Mouse (Mus musculus) midbrain, postnatal 0 days (tissue): ENCODE results near the gene Stx2. TPM values are rescaled to one million over a fixed set of nuclear protein-coding genes. Genes with fewer than 3 reads are reported as not detected.

Source experiments
- ATAC-seq: fragments of 200-750 bp; cut with Nextera tagmentation; 2 replicates; pipeline ENCODE4 v1.8.0; 2017; ENCODE audit warnings: moderate number of reproducible peaks, mild to moderate bottlenecking, moderate TSS enrichment, moderate library complexity; ENCODE audit not compliant: low FRiP score
- DNase-seq: peaks from one replicate; pipeline ENCODE4 v3.0.0-alpha.2; 2015; ENCODE audit warnings: low spot score
- H3K27ac ChIP-seq: fragments of 300-500 bp; sonication (generic); 2 replicates; pipeline ENCODE4 v1.5.1; 2014; ENCODE audit warnings: low read depth, mild to moderate bottlenecking, low read length, mixed read lengths
- H3K27me3 ChIP-seq: fragments of 300-500 bp; sonication (generic); 2 replicates; pipeline ENCODE4 v1.6.1; 2014; ENCODE audit warnings: low read length, control low read depth, mixed read lengths; ENCODE audit not compliant: insufficient read depth
- H3K36me3 ChIP-seq: fragments of 300-500 bp; sonication (generic); 2 replicates; pipeline ENCODE4 v1.6.1; 2014; ENCODE audit warnings: low read length, control low read depth, mixed read lengths; ENCODE audit not compliant: insufficient read depth
- H3K4me1 ChIP-seq: fragments of 300-500 bp; sonication (generic); 2 replicates; pipeline ENCODE4 v1.6.1; 2014; ENCODE audit warnings: mild to moderate bottlenecking, control low read depth, antibody characterized with exemption, low read length, mixed read lengths; ENCODE audit not compliant: insufficient read depth
- H3K4me2 ChIP-seq: fragments of 300-500 bp; sonication (generic); 2 replicates; pipeline ENCODE4 v1.6.1; 2014; ENCODE audit warnings: low read depth, mild to moderate bottlenecking, low read length, mixed read lengths; ENCODE audit not compliant: poor library complexity, severe bottlenecking
- H3K4me3 ChIP-seq: fragments of 300-500 bp; sonication (generic); 2 replicates; pipeline ENCODE4 v1.5.1; 2014; ENCODE audit warnings: low read depth, mild to moderate bottlenecking, low read length, moderate library complexity
- H3K9ac ChIP-seq: fragments of 300-500 bp; sonication (generic); replicated peaks from 2 replicates; pipeline ENCODE4 v1.6.1; 2014; ENCODE audit warnings: mild to moderate bottlenecking, low read length, moderate library complexity, mixed read lengths; ENCODE audit not compliant: poor library complexity, severe bottlenecking
- H3K9me3 ChIP-seq: fragments of 300-500 bp; sonication (generic); 2 replicates; pipeline ENCODE4 v1.6.1; 2016; ENCODE audit warnings: low read length, control low read depth
- CTCF ChIP-seq: IDR thresholded peaks from 2 replicates; pipeline ENCODE4 v1.5.1; 2016; ENCODE audit warnings: antibody characterized with exemption, mild to moderate bottlenecking
- WGBS: fragments of 180-500 bp; shearing (Covaris S2); extraction: QIAGEN DNeasy Blood & Tissue Kit; methylation state at CpG from one replicate; pipeline ENCODE4 v1.1.7; 2014; 5-methylcytosine and 5-hydroxymethylcytosine counted together
- polyA plus RNA-seq: library from polyadenylated mRNA; unstranded; fragments of >200 nt; fragmentation: Nextera tagmentation; extraction: Ambion mirVana; gene quantifications from 2 replicates; pipeline ENCODE4 v1.2.1, GENCODE M21; 2015
- total RNA-seq: library from RNA; depleted of rRNA; stranded (reverse); fragments of >200 nt; gene quantifications from 2 replicates; pipeline ENCODE4 v1.2.3, GENCODE M21; 2014

Gene Stx2
- total and polyA plus RNA-seq, 2 experiments from 2014 or later, result 11.9 to 15.5 TPM

- no peak for ATAC-seq
- H3K4me2 ChIP-seq, result no peak overlapping the region
- no peaks in the 10 kb centered on the region for H3K9me3 ChIP-seq
- TF ChIP-seq CTCF, result no peak
- no peak overlapping the region for H3K27ac ChIP-seq
- DNase-seq, result no peak
- H3K9ac ChIP-seq, result no peak overlapping the region
- WGBS, result 45% methylated on average over 8 of the region's 8 CpGs
- no peak overlapping the region for H3K4me3 ChIP-seq
- no peaks in the 10 kb centered on the region for H3K27me3 ChIP-seq
- H3K36me3 ChIP-seq, result peaks cover 9% of the 10 kb centered on the region; the same call in 1 of the 2 replicates
- no peaks in the 10 kb centered on the region; the same call in 1 of the 2 replicates for H3K4me1 ChIP-seq
Measured at GRCm38 (mm10) chr5:129000706-129001468, 7.5 kb downstream of the Stx2 start.

GRCm38 (mm10) chr5:128987141-128987954 is 21.0 kb downstream of the Stx2 start:
- H3K9ac ChIP-seq, result no peak overlapping the region
- H3K4me3 ChIP-seq, result no peak overlapping the region
- TF ChIP-seq CTCF, result no peak
- no peaks in the 10 kb centered on the region for H3K4me1 ChIP-seq
- no peak overlapping the region for H3K27ac ChIP-seq
- WGBS, result 81% methylated on average over 19 of the region's 19 CpGs
- H3K4me2 ChIP-seq, result no peak overlapping the region
- DNase-seq (peak; percentile 72), ATAC-seq (no peak)
- H3K9me3 ChIP-seq, result no peaks in the 10 kb centered on the region
- H3K36me3 ChIP-seq, result peaks cover 37% of the 10 kb centered on the region
- no peaks in the 10 kb centered on the region for H3K27me3 ChIP-seq

GRCm38 (mm10) chr5:128985946-128986345 is 22.4 kb downstream of the Stx2 start:
- H3K27ac ChIP-seq, result no peak overlapping the region
- H3K4me1 ChIP-seq, result no peaks in the 10 kb centered on the region
- no peak for DNase-seq
- ATAC-seq, result no peak
- no peak overlapping the region for H3K9ac ChIP-seq
- H3K27me3 ChIP-seq, result no peaks in the 10 kb centered on the region
- WGBS, result 76% methylated on average over 13 of the region's 13 CpGs
- H3K36me3 ChIP-seq, result peaks cover 23% of the 10 kb centered on the region
- H3K9me3 ChIP-seq, result no peaks in the 10 kb centered on the region
- H3K4me3 ChIP-seq, result no peak overlapping the region
- TF ChIP-seq CTCF, result no peak
- no peak overlapping the region for H3K4me2 ChIP-seq

- ATAC-seq (no peak), DNase-seq (no peak)
- Histone ChIP-seq H3K9ac (no peak overlapping the region), H3K4me3 (no peak overlapping the region), H3K27ac (no peak overlapping the region), H3K9me3 (no peaks in the 10 kb centered on the region), H3K4me2 (no peak overlapping the region), H3K4me1 (no peaks in the 10 kb centered on the region), H3K27me3 (no peaks in the 10 kb centered on the region), H3K36me3 (peaks cover 15% of the 10 kb centered on the region)
- WGBS, result 88% methylated on average over 6 of the region's 6 CpGs
- no peak for TF ChIP-seq CTCF
Measured at GRCm38 (mm10) chr5:128984536-128984935, 23.8 kb downstream of the Stx2 start.

- Histone ChIP-seq H3K4me2 (no peak overlapping the region), H3K27ac (no peak overlapping the region), H3K9ac (0 out of 2 replicates have a peak overlapping the region, but pooled peaks have one; percentile 2), H3K9me3 (no peaks in the 10 kb centered on the region), H3K27me3 (no peaks in the 10 kb centered on the region), H3K4me1 (no peaks in the 10 kb centered on the region), H3K36me3 (peaks cover 11% of the 10 kb centered on the region; the same call in 1 of the 2 replicates), H3K4me3 (no peak overlapping the region)
- peak; percentile 96 for TF ChIP-seq CTCF
- ATAC-seq (peak; percentile 69), DNase-seq (peak; percentile 64)
- 24% methylated on average over 12 of the region's 12 CpGs for WGBS
Measured at GRCm38 (mm10) chr5:128981607-128982006, 26.8 kb downstream of the Stx2 start.

GRCm38 (mm10) chr5:128980857-128981256 is 27.5 kb downstream of the Stx2 start:
- DNase-seq, result no peak
- ATAC-seq, result no peak
- Histone ChIP-seq H3K27me3 (no peaks in the 10 kb centered on the region), H3K4me2 (no peak overlapping the region), H3K9ac (no peak overlapping the region), H3K36me3 (peaks cover 5% of the 10 kb centered on the region; the same call in 1 of the 2 replicates), H3K4me1 (no peaks in the 10 kb centered on the region), H3K4me3 (no peak overlapping the region), H3K9me3 (no peaks in the 10 kb centered on the region), H3K27ac (no peak overlapping the region)
- WGBS, result 74% methylated on average over 7 of the region's 7 CpGs
- TF ChIP-seq CTCF, result no peak
